Comparison of ENCODE assay signal across 8 mouse cellular contexts in the genomic region with DNA sequence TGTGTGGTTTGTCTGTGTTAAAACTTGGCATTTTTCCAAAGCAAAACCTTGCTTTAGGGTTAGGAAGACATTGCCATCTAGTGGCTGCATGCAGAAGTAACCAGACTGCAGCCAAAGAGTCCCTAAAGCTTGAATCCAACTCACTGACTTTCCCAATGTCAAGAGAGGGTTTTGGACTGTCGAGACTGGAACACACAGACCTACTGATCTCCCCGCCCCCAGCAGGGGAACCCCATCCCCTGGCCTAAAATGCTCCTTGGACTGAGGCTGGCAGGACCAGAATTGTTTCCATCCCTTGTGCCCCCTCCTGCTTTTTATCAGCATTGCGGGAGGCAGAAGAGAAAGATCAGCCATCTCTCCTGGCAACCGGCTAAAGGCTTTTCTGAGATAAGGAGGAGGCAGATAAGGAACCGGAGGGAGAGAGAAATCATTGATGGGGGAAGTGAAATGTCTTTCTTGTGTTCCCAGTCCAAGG. TPM values are rescaled to one million over a fixed set of nuclear protein-coding genes. Genes with fewer than 3 reads are reported as not detected.
A peak's percentile ranks its signal among the peaks of the same experiment; 100 is the strongest.
DNase-seq lines count a peak whose midpoint lies in the region; ATAC-seq lines count a peak whose summit lies in the region.

No protein-coding gene starts in this region.

- H3K9me3 ChIP-seq in intestine, embryonic 15.5 days = no peaks in the 10 kb centered on the region
- H3K9me3 ChIP-seq in midbrain, embryonic 10.5 days (replicated peaks) = no peaks in the 10 kb centered on the region

- ATAC-seq in intestine, embryonic 15.5 days = peak; percentile 66; the same call in 1 of the 2 replicates
- no peak for ATAC-seq in erythroblast, adult 5-6 weeks (replicated peaks; ENCODE audit: low FRiP score, poor library complexity, severe bottlenecking)

- H3K27me3 ChIP-seq in intestine, embryonic 15.5 days (replicated peaks) = no peaks in the 10 kb centered on the region
- peaks cover 6% of the 10 kb centered on the region; the same call in 1 of the 2 replicates for H3K27me3 ChIP-seq in midbrain, embryonic 10.5 days (ENCODE audit: low read depth, poor library complexity, severe bottlenecking)

- H3K4me3 ChIP-seq in intestine, embryonic 15.5 days (replicated peaks) = no peak overlapping the region
- H3K4me3 ChIP-seq in midbrain, embryonic 10.5 days = no peak overlapping the region

- 12% methylated on average over 5 of the region's 5 CpGs for WGBS in intestine, embryonic 15.5 days
- 15% methylated on average over 5 of the region's 5 CpGs for WGBS in midbrain, embryonic 10.5 days

- H3K9ac ChIP-seq in intestine, embryonic 15.5 days = no peak overlapping the region

- peak; percentile 1 for DNase-seq in T-cell, adult 2 months (ENCODE audit: low spot score)
- DNase-seq in cerebellum, adult 9-10 months = peak; percentile 42
- DNase-seq in gastrocnemius, postnatal 10 days = peak; percentile 23
- peak; percentile 22 to 75 for DNase-seq in left cerebral cortex, adult 9 months (ENCODE audit: low spot score in 2 of 2)
- DNase-seq in midbrain, embryonic 10.5 days (ENCODE audit: low spot score) = peak; percentile 51
- DNase-seq in right cerebral cortex, postnatal 14 days = peak; percentile 28

- H3K36me3 ChIP-seq in intestine, embryonic 15.5 days = no peaks in the 10 kb centered on the region
- H3K36me3 ChIP-seq in midbrain, embryonic 10.5 days = no peaks in the 10 kb centered on the region

- peak overlapping the region; percentile 41 for H3K4me2 ChIP-seq in intestine, embryonic 15.5 days (replicated peaks)

- H3K27ac ChIP-seq in intestine, embryonic 15.5 days = no peak overlapping the region
- no peak overlapping the region for H3K27ac ChIP-seq in midbrain, embryonic 10.5 days (replicated peaks)

- H3K4me1 ChIP-seq in intestine, embryonic 15.5 days (replicated peaks) = 0 out of 2 replicates have a peak, but pooled peaks cover 3% of the 10 kb centered on the region
- peaks cover 17% of the 10 kb centered on the region for H3K4me1 ChIP-seq in midbrain, embryonic 10.5 days

RNA-seq across cellular contexts. Expression of a gene that starts 44.4 kb away (rescaled TPM):
- total RNA-seq in gastrocnemius, postnatal 10 days (2021) = not detected
- 19.2 and 23.1 TPM in 2 replicates for polyA plus RNA-seq in intestine, embryonic 15.5 days (2015; fragmentation: Nextera tagmentation; extraction: Ambion mirVana)
- polyA plus RNA-seq in midbrain, embryonic 10.5 days (2016; fragmentation: Nextera tagmentation; extraction: Ambion mirVana) = not detected in 2 replicates
- not detected in 2 replicates for total RNA-seq in erythroblast, adult 5-6 weeks (2015; ENCODE audit: low replicate concordance)
- not detected in 2 replicates for total RNA-seq in erythroblast, adult 5-6 weeks (2017; ENCODE audit: low replicate concordance)

Comparison
In these comparisons a context has a peak if more than half of its experiments do, and no peak if none do; other contexts are left out.
1. DNase-seq: peak in every context shown above with its lines; median percentile 51 in midbrain, embryonic 10.5 days; 48 in left cerebral cortex, adult 9 months; 42 in cerebellum, adult 9-10 months; 28 in right cerebral cortex, postnatal 14 days; 23 in gastrocnemius, postnatal 10 days; 1 in T-cell, adult 2 months.